Mouse (Mus musculus) kidney, embryonic 15.5 days (tissue): ENCODE measurements around the gene Jazf1. TPM values are rescaled to one million over a fixed set of nuclear protein-coding genes. Genes with fewer than 3 reads are reported as not detected.

Experiments used
- ATAC-seq: fragments of 200-750 bp; cut with Nextera tagmentation; replicated peaks from 2 replicates; pipeline ENCODE4 v1.8.0; 2017; ENCODE audit warnings: moderate TSS enrichment; ENCODE audit not compliant: low FRiP score
- H3K27ac ChIP-seq: fragments of 300-500 bp; sonication (generic); 2 replicates; pipeline ENCODE4 v1.5.1; 2015; ENCODE audit warnings: mild to moderate bottlenecking, inconsistent platforms
- H3K27me3 ChIP-seq: fragments of 300-500 bp; sonication (generic); 2 replicates; pipeline ENCODE4 v1.6.1; 2015; ENCODE audit warnings: inconsistent platforms
- H3K36me3 ChIP-seq: fragments of 300-500 bp; sonication (generic); 2 replicates; pipeline ENCODE4 v1.6.1; 2015; ENCODE audit warnings: inconsistent platforms
- H3K4me1 ChIP-seq: fragments of 300-500 bp; sonication (generic); 2 replicates; pipeline ENCODE4 v1.6.1; 2015; ENCODE audit warnings: inconsistent platforms
- H3K4me2 ChIP-seq: fragments of 300-500 bp; sonication (generic); 2 replicates; pipeline ENCODE4 v1.6.1; 2015; ENCODE audit warnings: moderate library complexity, mild to moderate bottlenecking, inconsistent platforms
- H3K4me3 ChIP-seq: fragments of 300-500 bp; sonication (generic); replicated peaks from 2 replicates; pipeline ENCODE4 v1.5.1; 2015; ENCODE audit warnings: mild to moderate bottlenecking, inconsistent platforms
- H3K9ac ChIP-seq: fragments of 300-500 bp; sonication (generic); 2 replicates; pipeline ENCODE4 v1.6.1; 2015; ENCODE audit warnings: mild to moderate bottlenecking, inconsistent platforms
- H3K9me3 ChIP-seq: fragments of 300-500 bp; sonication (generic); replicated peaks from 2 replicates; pipeline ENCODE4 v1.6.1; 2016; ENCODE audit warnings: inconsistent platforms
- WGBS: fragments of 180-500 bp; shearing (Covaris S2); methylation state at CpG from one replicate; pipeline ENCODE4 v1.1.7; 2015; ENCODE audit warnings: mixed read lengths; 5-methylcytosine and 5-hydroxymethylcytosine counted together
- polyA plus RNA-seq: library from polyadenylated mRNA; unstranded; fragments of >200 nt; fragmentation: Nextera tagmentation; extraction: Ambion mirVana; gene quantifications from 2 replicates; pipeline ENCODE4 v1.2.1, GENCODE M21; 2015

Jazf1 gene
- polyA plus RNA-seq, 1 experiment from 2014 or later: 3.9 TPM

- 87% methylated on average over 2 of the region's 2 CpGs for WGBS
- ATAC-seq: no peak
- no peaks in the 10 kb centered on the region for H3K9me3 ChIP-seq
- H3K27me3 ChIP-seq: no peaks in the 10 kb centered on the region
- H3K27ac ChIP-seq: no peak overlapping the region
- H3K4me3 ChIP-seq: no peak overlapping the region
- no peak overlapping the region for H3K4me2 ChIP-seq
- no peaks in the 10 kb centered on the region for H3K4me1 ChIP-seq
- H3K9ac ChIP-seq: no peak overlapping the region
- no peaks in the 10 kb centered on the region for H3K36me3 ChIP-seq
Measured at GRCm38 (mm10) chr6:53045501-53045900, 22.9 kb downstream of the Jazf1 start.

- no peak overlapping the region for H3K4me2 ChIP-seq
- H3K4me3 ChIP-seq: no peak overlapping the region
- no peak for ATAC-seq
- 70% methylated on average over 3 of the region's 3 CpGs for WGBS
- H3K36me3 ChIP-seq: no peaks in the 10 kb centered on the region
- H3K9ac ChIP-seq: no peak overlapping the region
- no peak overlapping the region for H3K27ac ChIP-seq
- no peaks in the 10 kb centered on the region for H3K27me3 ChIP-seq
- H3K9me3 ChIP-seq: no peaks in the 10 kb centered on the region
- H3K4me1 ChIP-seq: no peaks in the 10 kb centered on the region
Measured at GRCm38 (mm10) chr6:53038176-53038575, 30.3 kb downstream of the Jazf1 start.

GRCm38 (mm10) chr6:53034362-53035011 is 33.9 kb downstream of the Jazf1 start:
- H3K4me3 ChIP-seq: no peak overlapping the region
- WGBS: 78% methylated on average over 6 of the region's 6 CpGs
- no peak for ATAC-seq
- H3K36me3 ChIP-seq: no peaks in the 10 kb centered on the region
- H3K27me3 ChIP-seq: no peaks in the 10 kb centered on the region
- no peak overlapping the region for H3K4me2 ChIP-seq
- no peak overlapping the region for H3K9ac ChIP-seq
- no peaks in the 10 kb centered on the region for H3K4me1 ChIP-seq
- H3K27ac ChIP-seq: no peak overlapping the region
- H3K9me3 ChIP-seq: no peaks in the 10 kb centered on the region

GRCm38 (mm10) chr6:53032730-53033484 is 35.5 kb downstream of the Jazf1 start:
- no peaks in the 10 kb centered on the region for H3K36me3 ChIP-seq
- no peak overlapping the region for H3K9ac ChIP-seq
- no peaks in the 10 kb centered on the region for H3K9me3 ChIP-seq
- no peak overlapping the region for H3K4me2 ChIP-seq
- H3K27ac ChIP-seq: no peak overlapping the region
- 0 out of 2 replicates have a peak, but pooled peaks cover 3% of the 10 kb centered on the region for H3K4me1 ChIP-seq
- H3K27me3 ChIP-seq: no peaks in the 10 kb centered on the region
- H3K4me3 ChIP-seq: no peak overlapping the region
- no peak for ATAC-seq
- WGBS: 69% methylated on average over 4 of the region's 4 CpGs

- Histone ChIP-seq H3K4me3 (no peak overlapping the region), H3K4me1 (no peaks in the 10 kb centered on the region), H3K4me2 (no peak overlapping the region), H3K36me3 (no peaks in the 10 kb centered on the region), H3K9me3 (no peaks in the 10 kb centered on the region), H3K27ac (no peak overlapping the region), H3K27me3 (no peaks in the 10 kb centered on the region), H3K9ac (no peak overlapping the region)
- WGBS: 98% methylated on average over 2 of the region's 2 CpGs
- no peak for ATAC-seq
Measured at GRCm38 (mm10) chr6:53022069-53022468, 46.4 kb downstream of the Jazf1 start.

- no peaks in the 10 kb centered on the region for H3K27me3 ChIP-seq
- no peaks in the 10 kb centered on the region for H3K9me3 ChIP-seq
- H3K36me3 ChIP-seq: no peaks in the 10 kb centered on the region
- H3K4me3 ChIP-seq: no peak overlapping the region
- no peaks in the 10 kb centered on the region for H3K4me1 ChIP-seq
- no peak overlapping the region for H3K27ac ChIP-seq
- ATAC-seq: no peak
- H3K4me2 ChIP-seq: no peak overlapping the region
- 49% methylated on average over 2 of the region's 2 CpGs for WGBS
- H3K9ac ChIP-seq: no peak overlapping the region
Measured at GRCm38 (mm10) chr6:53021081-53021480, 47.4 kb downstream of the Jazf1 start.

- H3K36me3 ChIP-seq: no peaks in the 10 kb centered on the region
- H3K4me3 ChIP-seq: no peak overlapping the region
- WGBS: 63% methylated on average over 4 of the region's 4 CpGs
- H3K9me3 ChIP-seq: no peaks in the 10 kb centered on the region
- H3K9ac ChIP-seq: no peak overlapping the region
- H3K4me1 ChIP-seq: no peaks in the 10 kb centered on the region
- no peak for ATAC-seq
- no peak overlapping the region for H3K4me2 ChIP-seq
- no peaks in the 10 kb centered on the region for H3K27me3 ChIP-seq
- H3K27ac ChIP-seq: no peak overlapping the region
Measured at GRCm38 (mm10) chr6:53017357-53018205, 50.9 kb downstream of the Jazf1 start.

- Histone ChIP-seq H3K9ac (no peak overlapping the region), H3K4me1 (no peaks in the 10 kb centered on the region), H3K9me3 (no peaks in the 10 kb centered on the region), H3K4me3 (no peak overlapping the region), H3K36me3 (no peaks in the 10 kb centered on the region), H3K4me2 (no peak overlapping the region), H3K27me3 (no peaks in the 10 kb centered on the region), H3K27ac (no peak overlapping the region)
- 89% methylated on average over 9 of the region's 9 CpGs for WGBS
- ATAC-seq: no peak
Measured at GRCm38 (mm10) chr6:53014460-53015455, 53.7 kb downstream of the Jazf1 start.

- Histone ChIP-seq H3K36me3 (no peaks in the 10 kb centered on the region), H3K9ac (no peak overlapping the region), H3K27me3 (no peaks in the 10 kb centered on the region), H3K9me3 (no peaks in the 10 kb centered on the region), H3K4me3 (no peak overlapping the region), H3K27ac (no peak overlapping the region), H3K4me1 (no peaks in the 10 kb centered on the region), H3K4me2 (no peak overlapping the region)
- no peak for ATAC-seq
- WGBS: 93% methylated on average over 2 of the region's 2 CpGs
Measured at GRCm38 (mm10) chr6:53010286-53010685, 58.1 kb downstream of the Jazf1 start.

GRCm38 (mm10) chr6:53006032-53006431 is 62.4 kb downstream of the Jazf1 start:
- no peak for ATAC-seq
- 49% methylated on average over 3 of the region's 3 CpGs for WGBS
- H3K9ac ChIP-seq: no peak overlapping the region

GRCm38 (mm10) chr6:53005544-53005943 is 62.9 kb downstream of the Jazf1 start:
- Histone ChIP-seq H3K27ac (0 out of 2 replicates have a peak overlapping the region, but pooled peaks have one; percentile 15), H3K27me3 (no peaks in the 10 kb centered on the region), H3K36me3 (no peaks in the 10 kb centered on the region), H3K4me2 (no peak overlapping the region), H3K9me3 (no peaks in the 10 kb centered on the region), H3K4me3 (no peak overlapping the region), H3K4me1 (no peaks in the 10 kb centered on the region), H3K9ac (no peak overlapping the region)
- WGBS: 60% methylated on average over 2 of the region's 2 CpGs
- ATAC-seq: no peak

More at GRCm38 (mm10) chr6:53006032-53006431, 62.4 kb downstream of the Jazf1 start:
- H3K36me3 ChIP-seq: no peaks in the 10 kb centered on the region
- no peaks in the 10 kb centered on the region for H3K27me3 ChIP-seq
- no peak overlapping the region for H3K4me2 ChIP-seq
- no peaks in the 10 kb centered on the region for H3K4me1 ChIP-seq
- no peak overlapping the region for H3K4me3 ChIP-seq
- 0 out of 2 replicates have a peak overlapping the region, but pooled peaks have one; percentile 15 for H3K27ac ChIP-seq
- no peaks in the 10 kb centered on the region for H3K9me3 ChIP-seq
